Mouse (Mus musculus) limb, embryonic 14.5 days (tissue): Measurements from ENCODE around the gene Traf3ip3. TPM values are rescaled to one million over a fixed set of nuclear protein-coding genes. Genes with fewer than 3 reads are reported as not detected.

Experiments used
- ATAC-seq: fragments of 200-750 bp; cut with Nextera tagmentation; 2 replicates; pipeline ENCODE4 v1.8.0; 2017; ENCODE audit warnings: low read depth, moderate number of reproducible peaks, moderate TSS enrichment; ENCODE audit not compliant: low FRiP score
- DNase-seq: peaks from one replicate; pipeline ENCODE4 v3.0.0-alpha.2; 2015; ENCODE audit warnings: low spot score
- H3K27ac ChIP-seq: fragments of 300-500 bp; sonication (generic); replicated peaks from 2 replicates; pipeline ENCODE4 v1.5.1; 2014; ENCODE audit warnings: low read depth, mild to moderate bottlenecking, low read length, moderate library complexity, mixed read lengths
- H3K27me3 ChIP-seq: fragments of 300-500 bp; sonication (generic); 2 replicates; pipeline ENCODE4 v1.6.1; 2014; ENCODE audit warnings: low read length, mixed read lengths; ENCODE audit not compliant: control insufficient read depth, insufficient read depth
- H3K36me3 ChIP-seq: fragments of 300-500 bp; sonication (generic); 2 replicates; pipeline ENCODE4 v1.6.1; 2014; ENCODE audit warnings: mild to moderate bottlenecking, low read length, moderate library complexity, mixed read lengths; ENCODE audit not compliant: control insufficient read depth, insufficient read depth
- H3K4me1 ChIP-seq: fragments of 300-500 bp; sonication (generic); 2 replicates; pipeline ENCODE4 v1.6.1; 2014; ENCODE audit warnings: antibody characterized with exemption, low read length, mixed read lengths; ENCODE audit not compliant: control insufficient read depth, insufficient read depth
- H3K4me2 ChIP-seq: fragments of 300-500 bp; sonication (generic); replicated peaks from 2 replicates; pipeline ENCODE4 v1.6.1; 2014; ENCODE audit warnings: low read depth, mild to moderate bottlenecking, low read length, moderate library complexity; ENCODE audit not compliant: severe bottlenecking
- H3K4me3 ChIP-seq: fragments of 300-500 bp; sonication (generic); replicated peaks from 2 replicates; pipeline ENCODE4 v1.5.1; 2014; ENCODE audit warnings: low read length
- H3K9ac ChIP-seq: fragments of 300-500 bp; sonication (generic); 2 replicates; pipeline ENCODE4 v1.6.1; 2014; ENCODE audit warnings: mild to moderate bottlenecking, low read depth, low read length, moderate library complexity; ENCODE audit not compliant: severe bottlenecking
- H3K9me3 ChIP-seq: fragments of 300-500 bp; sonication (generic); 2 replicates; pipeline ENCODE4 v1.6.1; 2016; ENCODE audit warnings: low read length; ENCODE audit not compliant: control insufficient read depth
- POLR2A ChIP-seq: fragments of 200-500 bp; IDR thresholded peaks from 2 replicates; pipeline ENCODE4 v1.8.0; 2012; ENCODE audit warnings: inconsistent platforms, mild to moderate bottlenecking, moderate library complexity, borderline replicate concordance; ENCODE audit not compliant: insufficient read depth, insufficient read length; ENCODE audit errors: extremely low read depth
- WGBS: fragments of 180-500 bp; shearing (Covaris S2); extraction: QIAGEN DNeasy Blood & Tissue Kit; methylation state at CpG from one replicate; pipeline ENCODE4 v1.1.7; 2014; 5-methylcytosine and 5-hydroxymethylcytosine counted together
- polyA plus RNA-seq, 2 experiments: library from polyadenylated mRNA; depleted of rRNA in 1 of 2; stranded (reverse) in 1 of 2; unstranded in 1 of 2; fragments of >200 nt; fragmentation: Nextera tagmentation in 1 of 2; extraction: Ambion mirVana in 1 of 2; gene quantifications; 2 replicates each; pipeline versions ENCODE4 v1.2.1 to v1.2.3; 2012 to 2014

Traf3ip3 gene
- polyA plus RNA-seq, 2 experiments: 18.8 to 22.6 TPM

DNA sequence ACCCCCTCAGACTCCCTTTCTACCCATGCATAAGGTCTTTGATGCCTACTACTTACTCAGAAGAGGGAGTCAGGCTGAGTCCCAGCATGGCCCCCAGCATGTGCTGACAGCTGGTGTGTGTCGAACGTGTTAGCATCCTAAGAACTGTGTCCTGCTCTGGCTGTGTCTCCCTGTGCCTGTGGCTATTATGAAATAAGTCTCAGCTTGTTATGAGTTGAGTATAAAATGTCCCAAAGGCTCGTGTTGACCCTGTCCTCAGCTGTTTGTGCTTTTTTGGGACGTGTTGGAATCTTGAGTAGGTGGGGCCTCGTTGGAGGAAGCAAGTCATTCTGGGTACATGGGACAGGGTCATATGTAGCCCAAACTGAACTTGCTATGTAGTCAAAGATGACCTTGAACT is 12.6 kb upstream of the Traf3ip3 start:
- peak; percentile 70 for ATAC-seq

DNA sequence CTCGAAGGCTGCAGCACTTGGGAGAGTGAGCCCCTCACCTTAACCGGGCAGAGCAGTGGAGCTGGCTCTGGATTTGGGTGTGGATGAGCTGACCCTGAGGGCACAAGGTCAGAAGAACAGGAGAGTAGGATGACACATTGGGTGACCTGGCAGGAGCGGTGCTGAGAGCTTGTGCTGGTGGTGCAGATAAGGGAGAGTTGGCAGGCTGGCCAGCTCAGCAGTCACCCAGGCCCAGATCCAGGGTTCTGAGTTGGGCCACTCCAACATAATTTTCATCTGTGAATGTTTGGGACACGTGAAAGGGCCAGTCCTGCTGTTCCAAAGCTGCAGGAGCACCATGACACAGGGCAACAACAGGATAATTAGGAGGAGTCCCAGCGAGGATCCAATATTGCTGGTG is 9.9 kb upstream of the Traf3ip3 start:
- Histone ChIP-seq H3K27me3 (no peaks in the 10 kb centered on the region), H3K36me3 (no peaks in the 10 kb centered on the region), H3K27ac (no peak overlapping the region), H3K4me3 (no peak overlapping the region), H3K4me2 (no peak overlapping the region), H3K9me3 (no peaks in the 10 kb centered on the region), H3K9ac (no peak overlapping the region), H3K4me1 (no peaks in the 10 kb centered on the region)
- TF ChIP-seq POLR2A: no peak
- WGBS: 62% methylated on average over 5 of the region's 5 CpGs
- ATAC-seq (no peak), DNase-seq (no peak)

More for the DNA sequence above, 12.6 kb upstream of the Traf3ip3 start:
- Histone ChIP-seq H3K9ac (no peak overlapping the region), H3K9me3 (no peaks in the 10 kb centered on the region), H3K4me2 (no peak overlapping the region), H3K36me3 (no peaks in the 10 kb centered on the region), H3K27ac (no peak overlapping the region), H3K4me3 (no peak overlapping the region), H3K4me1 (no peaks in the 10 kb centered on the region), H3K27me3 (no peaks in the 10 kb centered on the region)
- no peak for DNase-seq
- no peak for TF ChIP-seq POLR2A
- WGBS: 72% methylated on average over 5 of the region's 5 CpGs

DNA sequence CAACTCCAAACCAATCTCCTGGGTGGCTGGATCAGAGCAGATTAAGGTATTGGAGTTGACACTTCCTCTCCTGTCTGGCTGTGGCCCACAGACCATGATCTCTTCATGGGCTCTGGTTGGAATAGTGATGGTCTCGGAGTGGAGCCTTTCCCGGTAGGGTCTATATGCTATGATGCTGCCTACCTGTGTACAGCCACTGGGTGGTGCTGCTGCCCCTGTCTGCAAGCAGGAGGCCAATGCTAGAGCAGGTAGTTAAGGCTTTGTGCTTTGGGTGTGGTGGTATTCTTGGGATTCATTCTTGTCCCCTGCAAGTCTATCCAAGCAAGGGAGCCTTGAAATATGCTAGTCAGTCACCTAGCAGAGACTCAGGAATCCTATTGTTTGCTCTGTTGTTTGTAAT is 6.7 kb upstream of the Traf3ip3 start:
- H3K27me3 ChIP-seq: no peaks in the 10 kb centered on the region
- H3K36me3 ChIP-seq: no peaks in the 10 kb centered on the region
- H3K9me3 ChIP-seq: no peaks in the 10 kb centered on the region
- no peak for TF ChIP-seq POLR2A
- ATAC-seq (no peak), DNase-seq (no peak)
- WGBS: 25% methylated on average over 2 of the region's 2 CpGs
- no peaks in the 10 kb centered on the region for H3K4me1 ChIP-seq
- no peak overlapping the region for H3K27ac ChIP-seq
- no peak overlapping the region for H3K9ac ChIP-seq
- no peak overlapping the region for H3K4me3 ChIP-seq
- no peak overlapping the region for H3K4me2 ChIP-seq

DNA sequence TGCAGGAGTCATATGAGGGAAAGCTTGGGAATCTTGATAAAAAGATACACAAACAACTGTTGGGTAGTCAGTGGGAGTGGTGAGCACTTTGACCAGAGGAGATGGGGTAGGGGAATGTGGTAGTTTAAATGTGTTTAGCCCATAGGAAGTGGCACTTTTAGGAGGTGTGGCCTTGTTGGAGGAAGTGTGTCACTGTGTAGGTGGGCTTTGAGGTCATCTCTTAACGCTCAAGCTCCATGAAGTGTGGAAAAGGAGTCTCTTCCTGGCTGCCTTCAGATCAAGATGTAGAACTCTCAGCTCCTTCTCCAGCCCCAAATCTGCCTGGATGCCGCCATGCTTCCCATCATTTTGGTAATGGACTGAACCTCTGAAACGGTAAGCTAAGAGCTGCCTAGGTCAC is 6.0 kb upstream of the Traf3ip3 start, which contains the start of gene Lamb3:
Gene Lamb3 (plus strand): TSS at position 197 of the 400 bp plus-strand sequence.
- DNase-seq (no peak), ATAC-seq (no peak)
- H3K4me2 ChIP-seq: no peak within 1 kb of the TSS
- H3K27ac ChIP-seq: no peak within 1 kb of the TSS
- H3K36me3 ChIP-seq: no peaks in the 10 kb centered on the region
- no peak within 1 kb of the TSS for H3K4me3 ChIP-seq
- no peaks in the 10 kb centered on the region for H3K4me1 ChIP-seq
- TF ChIP-seq POLR2A: no peak
- H3K9ac ChIP-seq: no peak within 1 kb of the TSS
- WGBS: 92% methylated on average over 3 of the region's 3 CpGs
- H3K9me3 ChIP-seq: no peaks in the 10 kb centered on the region
- no peaks in the 10 kb centered on the region for H3K27me3 ChIP-seq

DNA sequence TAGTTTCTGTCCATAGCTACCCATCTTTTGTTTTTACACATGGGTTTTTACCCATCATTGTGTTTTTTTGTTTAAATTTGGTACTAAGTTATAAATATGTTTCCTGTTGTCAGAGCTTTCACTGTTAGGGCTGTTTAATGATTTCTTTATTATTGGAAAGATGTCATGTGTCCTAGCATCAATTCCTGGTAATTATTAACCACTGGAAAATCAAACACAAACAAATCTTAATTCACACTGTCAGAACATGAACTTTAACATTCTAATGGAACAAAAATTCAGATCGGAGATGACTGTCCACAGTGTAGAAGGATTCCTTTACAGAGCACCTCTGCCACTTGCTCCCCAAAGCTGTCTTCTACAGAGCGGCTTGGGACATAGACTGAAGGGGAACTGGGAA is 3.9 kb upstream of the Traf3ip3 start:
- no peak overlapping the region for H3K9ac ChIP-seq
- no peaks in the 10 kb centered on the region for H3K4me1 ChIP-seq
- H3K36me3 ChIP-seq: no peaks in the 10 kb centered on the region
- 95% methylated on average over 2 of the region's 2 CpGs for WGBS
- H3K4me2 ChIP-seq: no peak overlapping the region
- no peak overlapping the region for H3K27ac ChIP-seq
- TF ChIP-seq POLR2A: no peak
- ATAC-seq (no peak), DNase-seq (no peak)
- H3K27me3 ChIP-seq: no peaks in the 10 kb centered on the region
- no peaks in the 10 kb centered on the region for H3K9me3 ChIP-seq
- no peak overlapping the region for H3K4me3 ChIP-seq

DNA sequence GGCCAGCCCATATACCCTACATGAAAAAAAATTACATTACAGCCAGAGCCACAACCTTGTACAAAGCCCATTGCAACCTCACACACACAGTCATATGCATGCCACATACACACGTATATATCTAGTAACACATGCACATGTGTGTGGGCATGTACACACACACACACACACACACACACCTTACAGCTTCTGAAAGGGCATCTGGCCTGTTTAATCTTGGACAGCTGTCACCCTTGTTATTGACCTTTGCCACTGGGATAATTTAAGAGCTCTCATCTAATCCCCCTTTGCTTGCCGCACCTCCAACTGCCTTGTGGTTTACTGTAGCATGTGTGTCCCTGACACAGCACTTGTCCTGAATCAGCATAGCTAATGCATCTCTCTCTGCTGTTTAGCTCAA is 2.3 kb upstream of the Traf3ip3 start:
- WGBS: 45% methylated on average over 2 of the region's 2 CpGs
- ATAC-seq (no peak; the same call in 1 of the 2 replicates), DNase-seq (no peak)
- no peaks in the 10 kb centered on the region for H3K27me3 ChIP-seq
- TF ChIP-seq POLR2A: no peak
- no peak overlapping the region for H3K9ac ChIP-seq
- no peaks in the 10 kb centered on the region for H3K9me3 ChIP-seq
- H3K36me3 ChIP-seq: no peaks in the 10 kb centered on the region
- no peak overlapping the region for H3K4me3 ChIP-seq
- no peaks in the 10 kb centered on the region for H3K4me1 ChIP-seq
- no peak overlapping the region for H3K27ac ChIP-seq
- no peak overlapping the region for H3K4me2 ChIP-seq
